Mouse (Mus musculus) MN1 (cell line): ENCODE results near the gene Dnaaf5.
A peak's percentile ranks its signal among the peaks of the same experiment; 100 is the strongest.

Source experiments
- DNase-seq: peaks from one replicate; pipeline ENCODE4 v3.0.0-alpha.2; 2016; ENCODE audit warnings: low spot score

Dnaaf5 gene

DNA sequence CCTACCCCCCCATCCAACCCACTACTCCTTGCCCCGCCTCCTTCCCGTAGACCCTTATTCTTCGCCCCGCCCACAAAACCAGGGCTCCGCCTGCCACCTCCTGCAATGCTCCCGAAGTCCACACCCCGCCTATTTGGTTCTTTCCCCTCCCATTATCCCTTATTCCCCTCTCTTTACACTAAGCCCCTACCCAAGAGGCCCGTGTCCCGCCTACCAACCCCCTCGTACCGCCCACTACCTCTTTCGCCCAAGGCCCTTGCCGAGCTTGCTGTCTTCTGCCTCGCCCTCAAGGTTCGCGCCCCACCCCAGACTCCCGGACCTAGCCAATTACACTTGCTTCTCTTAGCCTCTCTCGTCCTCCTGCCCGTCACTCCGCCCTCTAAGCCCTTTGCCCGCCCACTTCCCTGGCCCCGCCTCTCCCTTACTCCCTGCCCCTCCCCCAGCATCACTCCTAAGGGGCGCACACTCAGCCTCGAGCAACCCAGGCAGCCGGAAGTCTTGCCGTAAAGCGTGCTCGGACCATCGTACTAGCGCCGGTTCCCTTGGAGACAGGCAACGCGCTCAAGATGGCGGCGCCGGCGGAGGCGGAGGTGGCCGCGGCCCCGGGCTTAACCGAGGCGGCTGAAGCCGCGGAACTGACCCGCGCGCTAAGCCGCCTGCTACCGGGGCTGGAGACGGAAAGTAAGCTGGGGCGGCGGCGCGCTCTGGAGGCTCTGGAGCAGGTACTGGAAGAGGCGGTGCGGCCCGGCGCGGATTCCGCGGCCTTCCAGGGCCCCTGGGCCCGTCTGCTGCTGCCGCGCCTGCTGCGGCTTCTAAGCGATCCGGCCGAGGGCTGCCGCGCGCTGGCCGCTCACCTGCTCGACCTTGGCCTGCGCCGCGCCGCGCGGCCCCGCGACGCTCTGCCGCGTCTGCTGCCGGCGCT, at the start of gene Dnaaf5, which contains the start of gene Prkar1b:
Gene Dnaaf5 (plus strand): TSS at position 543 of the 922 bp plus-strand sequence.
Gene Prkar1b (minus strand): TSS at position 321 of the 922 bp plus-strand sequence.
- DNase-seq: peak; percentile 98

DNA sequence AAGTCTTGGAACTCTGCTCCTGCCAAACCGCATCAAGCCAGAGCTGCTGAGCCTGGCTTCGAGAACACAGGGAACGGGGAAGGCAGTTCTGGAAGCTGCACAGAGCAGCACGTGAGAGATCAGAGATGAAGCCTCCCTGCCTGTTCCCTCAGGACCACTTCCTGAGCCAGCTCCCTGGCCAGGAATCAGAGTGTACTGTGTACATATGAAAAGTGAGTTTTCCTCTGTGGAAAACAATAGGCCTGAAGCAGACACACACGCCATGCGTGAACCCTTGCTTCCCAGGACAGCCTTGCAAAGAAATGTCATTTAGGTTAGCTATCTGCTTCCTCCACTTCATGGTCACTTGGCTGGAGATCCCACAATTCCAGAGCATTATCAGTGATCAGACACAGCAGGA, 48.2 kb upstream of the Dnaaf5 start:
- no peak for DNase-seq

DNA sequence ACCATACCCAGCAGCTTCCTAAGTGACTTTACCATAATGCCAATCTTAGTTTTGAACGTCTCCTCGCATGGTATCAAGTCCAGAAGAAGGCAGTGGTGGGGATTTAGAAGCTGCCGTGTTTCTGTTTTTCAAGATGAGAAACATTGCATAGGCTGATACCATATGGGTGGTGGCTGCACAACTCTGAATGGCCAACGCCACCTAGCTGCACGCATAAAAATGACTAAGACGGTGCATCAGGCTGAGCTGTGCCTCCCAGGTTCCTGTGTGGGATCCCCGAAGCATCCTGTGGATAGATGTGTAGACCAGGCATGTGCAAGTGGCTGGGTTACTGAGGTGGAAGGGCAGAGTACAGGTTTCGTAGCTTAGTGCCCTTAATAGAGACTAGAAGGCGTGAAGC, 42.2 kb upstream of the Dnaaf5 start:
- no peak for DNase-seq

DNA sequence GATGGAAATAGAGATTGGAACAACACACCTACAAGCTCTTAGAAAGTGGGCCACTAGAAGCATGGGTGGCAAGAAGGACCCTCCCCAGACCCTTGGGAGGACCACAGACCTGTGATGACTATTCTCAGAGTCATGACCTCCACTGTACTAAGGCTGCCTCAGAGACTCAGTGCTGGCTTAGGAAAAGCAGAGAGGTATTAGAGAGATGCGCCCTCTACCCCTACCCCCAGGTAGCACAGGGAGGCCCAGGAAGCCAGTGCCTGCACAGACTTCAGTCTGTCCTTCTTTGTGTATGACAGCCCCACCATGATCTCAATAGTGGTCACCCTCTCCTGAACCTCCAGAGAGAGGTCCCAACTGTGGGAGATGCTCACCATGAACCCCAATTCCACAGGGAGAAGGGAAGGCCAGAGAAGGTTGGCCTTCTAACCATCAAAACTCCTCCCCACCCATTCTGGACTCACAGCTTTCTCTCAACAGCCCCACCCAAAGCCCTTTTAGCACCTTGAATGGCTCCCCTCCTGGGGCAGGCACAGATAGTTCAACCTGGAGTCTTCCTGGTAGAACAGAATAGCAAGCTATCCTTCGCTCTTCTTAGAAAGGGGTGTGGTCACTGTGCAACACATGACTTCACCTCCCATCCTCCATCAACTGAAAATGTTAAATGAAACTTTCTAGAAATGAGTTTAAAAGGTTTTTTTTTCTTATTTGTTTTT, 39.7 kb upstream of the Dnaaf5 start:
- no peak for DNase-seq

DNA sequence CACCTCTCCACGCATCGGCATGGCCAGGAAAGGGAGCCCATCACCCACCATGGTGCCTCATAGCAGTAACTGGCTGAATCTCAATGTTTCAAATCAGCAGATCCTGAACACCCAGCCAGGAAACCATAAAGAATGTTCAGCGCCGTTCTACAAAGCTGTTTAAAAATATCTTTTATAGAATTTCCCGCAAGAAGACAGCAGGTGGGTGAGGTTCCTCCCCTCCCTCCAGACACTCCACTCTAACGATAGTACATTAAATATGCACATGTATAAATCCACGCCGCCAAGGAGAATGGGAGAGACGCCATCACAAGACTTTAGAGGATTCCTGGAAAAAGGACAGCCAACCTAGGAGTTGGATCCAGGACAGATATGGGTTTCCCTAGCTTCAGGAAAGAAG, 38.0 kb upstream of the Dnaaf5 start:
- DNase-seq: no peak

DNA sequence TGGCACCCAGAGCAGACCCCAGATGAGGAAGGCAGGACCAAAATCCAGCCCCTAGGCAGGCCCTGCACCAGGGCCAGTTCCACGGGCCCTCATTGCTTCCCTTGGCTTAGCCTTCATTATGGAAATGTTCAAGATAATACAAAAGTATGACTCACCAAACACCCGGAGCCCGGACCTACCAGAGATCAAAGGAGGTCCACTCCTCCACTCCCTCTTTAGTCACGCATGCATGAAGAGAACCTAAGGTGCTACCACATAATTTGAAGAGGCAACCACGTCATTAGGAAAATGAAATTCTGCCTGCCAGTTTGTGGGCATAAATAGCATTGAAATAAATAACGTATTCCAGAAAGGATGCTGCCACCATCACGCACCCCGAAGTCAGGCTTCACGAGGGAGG, 37.6 kb upstream of the Dnaaf5 start:
- no peak for DNase-seq

DNA sequence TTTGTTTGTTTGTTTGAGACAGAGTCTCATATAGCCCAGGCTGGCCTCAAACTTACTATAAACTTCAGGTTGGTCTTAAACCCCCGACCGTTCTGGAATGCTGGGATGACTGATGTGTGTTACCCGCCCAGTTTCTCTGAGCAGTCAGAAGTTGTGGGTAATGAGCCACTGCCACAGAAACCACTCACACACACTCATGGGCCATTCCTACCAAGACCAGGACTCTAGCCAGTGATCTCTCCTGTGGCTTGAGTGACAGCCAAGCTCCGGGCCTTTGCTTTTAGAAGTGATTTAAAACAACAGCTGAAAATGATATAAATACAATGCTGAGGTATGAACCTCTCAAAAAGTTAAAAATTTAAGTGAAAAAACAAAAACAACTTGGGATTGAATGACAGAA, 35.1 kb upstream of the Dnaaf5 start:
- DNase-seq: no peak

DNA sequence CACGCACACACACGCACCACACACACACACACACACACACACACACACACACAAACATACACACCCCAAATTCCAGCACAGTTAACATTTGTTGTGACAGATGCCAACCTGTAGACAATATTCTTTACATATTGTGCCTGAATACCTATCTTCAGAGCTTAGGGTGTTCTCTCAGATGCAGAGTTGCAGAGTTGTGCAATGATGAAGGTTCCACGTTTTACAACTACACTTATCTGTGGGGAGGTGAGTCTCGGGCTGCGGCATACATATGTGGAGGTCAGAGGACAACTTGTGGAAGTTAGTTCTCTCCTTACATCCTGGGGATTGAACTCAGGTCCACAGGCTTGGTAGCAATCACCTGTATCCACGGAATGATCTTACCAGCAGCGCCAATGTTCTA, 34.5 kb upstream of the Dnaaf5 start:
- DNase-seq: no peak

DNA sequence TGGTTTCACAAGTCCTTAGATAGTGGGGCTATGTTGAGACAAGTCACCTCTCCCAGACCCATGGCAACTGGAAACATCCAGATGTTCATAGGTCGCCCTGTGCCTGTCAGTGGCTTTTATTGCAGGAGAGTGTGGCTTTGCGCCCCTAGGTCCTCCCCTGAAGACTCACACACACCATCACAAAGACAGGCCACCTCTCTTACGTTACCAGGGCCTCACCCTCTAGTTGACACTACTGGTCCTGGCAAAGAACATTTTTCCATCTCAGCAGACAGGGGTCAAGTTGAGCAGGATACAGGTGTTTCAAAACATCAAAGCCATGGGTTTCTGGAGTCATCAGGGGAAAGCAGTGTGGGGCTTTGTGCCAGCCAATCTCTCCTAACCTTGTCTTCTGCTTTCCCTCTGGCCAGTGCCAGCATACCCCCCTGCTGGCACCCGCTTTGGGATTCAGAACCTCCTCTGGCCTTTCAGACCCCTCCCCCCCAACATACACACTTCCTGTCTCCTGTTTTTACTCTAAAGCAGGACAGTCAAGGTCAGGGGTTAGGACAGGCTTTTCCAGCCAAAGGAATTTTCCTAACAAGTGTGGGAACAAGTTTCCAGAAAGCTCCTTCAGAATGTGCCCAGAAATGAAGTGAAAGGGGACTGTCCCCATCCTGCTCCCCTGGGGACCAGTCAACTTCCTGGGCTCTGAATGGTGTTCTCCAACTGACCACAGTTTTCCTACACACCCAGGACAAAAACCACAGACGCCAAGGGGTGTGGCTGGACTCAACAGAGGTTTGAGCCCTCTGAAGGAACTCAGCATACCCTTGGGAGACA, 31.7 kb upstream of the Dnaaf5 start:
- no peak for DNase-seq

DNA sequence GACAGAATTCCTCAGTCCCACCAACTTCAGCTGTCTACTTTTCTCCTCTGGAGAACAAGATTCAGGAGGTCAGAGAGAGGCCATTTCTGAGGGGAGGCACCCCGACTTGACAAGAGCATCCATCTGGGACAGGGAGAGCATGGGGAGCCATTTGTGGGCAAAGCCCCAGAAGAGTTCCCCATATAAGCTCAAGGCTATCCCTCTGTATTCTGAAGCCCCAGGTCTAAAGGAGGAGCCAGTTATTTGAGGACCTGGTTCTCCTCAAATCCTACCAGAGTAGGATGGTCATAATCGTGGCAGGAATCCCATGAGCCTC, 31.1 kb upstream of the Dnaaf5 start:
- no peak for DNase-seq

DNA sequence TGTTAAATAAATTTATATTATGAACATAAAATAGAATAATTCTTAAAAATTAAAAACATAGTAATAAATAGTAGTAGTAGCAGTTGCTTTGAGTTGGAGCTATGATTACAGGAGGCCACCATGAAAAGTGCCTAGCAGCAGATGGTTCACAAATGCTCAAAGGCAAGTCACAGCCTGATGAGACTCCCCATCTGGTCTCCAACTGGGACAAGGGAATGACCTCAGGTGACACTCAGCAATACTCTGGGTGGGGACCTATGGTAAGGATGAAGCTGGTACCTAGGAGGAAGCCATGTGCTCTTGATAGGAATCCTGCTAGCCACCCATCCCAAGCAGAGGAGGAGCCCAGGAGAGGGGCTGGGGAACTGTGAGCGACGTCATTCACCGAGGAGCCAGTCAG, 24.3 kb upstream of the Dnaaf5 start:
- no peak for DNase-seq

DNA sequence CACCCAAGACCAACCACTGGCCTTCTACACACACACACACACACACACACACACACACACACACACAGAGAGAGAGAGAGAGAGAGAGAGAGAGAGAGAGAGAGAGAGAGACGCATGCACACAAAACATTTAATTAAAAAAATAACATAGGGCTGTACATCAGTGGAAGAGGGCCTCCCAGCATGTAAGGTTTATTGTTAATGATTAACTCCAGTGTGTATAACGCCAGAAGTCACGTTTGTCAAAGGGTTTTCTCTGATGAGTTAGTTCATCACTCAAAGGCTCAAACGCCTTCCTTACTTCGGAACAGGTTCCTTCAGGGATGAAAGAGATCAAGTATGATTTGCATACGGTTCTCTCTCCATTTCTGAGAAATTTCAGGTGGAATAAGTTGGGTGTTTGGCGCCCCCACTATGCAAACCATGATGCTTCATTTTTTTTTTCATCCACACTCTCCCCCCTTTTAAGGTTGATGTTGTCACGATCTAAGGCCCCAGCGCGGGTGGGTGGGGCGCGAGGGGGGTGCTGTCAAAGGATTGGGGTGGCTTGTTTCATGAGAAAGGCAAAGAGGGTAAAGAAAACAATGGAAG, 21.5 kb upstream of the Dnaaf5 start:
- no peak for DNase-seq

DNA sequence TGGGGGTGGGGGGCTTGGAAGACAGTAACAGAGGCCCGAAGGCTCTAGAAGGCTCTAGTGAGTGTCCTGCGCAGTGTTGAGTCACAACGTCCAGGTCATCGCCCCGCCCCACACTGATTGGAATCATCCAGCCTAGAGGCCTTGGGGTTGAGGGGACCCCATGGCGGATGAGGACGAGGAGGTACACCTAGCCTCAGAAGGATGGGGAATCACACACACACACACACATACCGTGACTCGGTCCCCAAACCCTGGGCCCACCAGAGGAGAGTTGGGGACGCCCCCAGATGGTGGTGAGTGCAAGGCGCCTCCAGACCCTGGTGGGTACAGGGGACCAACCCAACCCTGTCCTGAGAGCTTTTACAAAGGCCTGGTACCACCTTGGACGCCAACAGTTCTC, 20.9 kb upstream of the Dnaaf5 start:
- DNase-seq: no peak

DNA sequence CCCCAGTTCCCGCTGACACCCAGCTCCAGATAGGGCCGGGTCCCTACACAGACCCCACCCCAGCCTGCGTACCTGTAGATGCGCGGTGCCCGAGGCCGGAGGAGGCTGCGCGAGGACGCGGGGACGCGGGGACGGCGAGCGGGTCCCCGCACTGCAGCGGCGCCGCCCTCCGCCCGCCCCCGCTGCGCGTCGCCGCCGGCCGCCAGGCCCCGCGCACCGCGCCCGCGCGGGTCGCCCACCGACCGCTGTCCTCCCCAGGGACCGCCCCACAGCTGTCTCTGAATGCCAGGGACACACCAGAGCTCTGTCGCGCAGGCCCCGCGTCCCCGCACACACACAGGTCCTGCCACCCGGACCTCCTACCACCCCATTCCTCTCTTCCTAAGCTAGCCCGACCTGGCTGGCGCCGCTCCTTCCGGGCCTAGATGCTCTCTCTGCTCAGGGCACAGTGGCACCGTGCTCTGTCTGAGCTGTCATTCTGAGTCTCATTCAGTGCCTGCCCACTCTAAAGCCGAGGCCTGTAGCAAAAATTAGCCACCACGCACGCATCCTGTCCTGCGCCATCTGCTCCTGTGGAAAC, 20.4 kb upstream of the Dnaaf5 start:
- DNase-seq: no peak

DNA sequence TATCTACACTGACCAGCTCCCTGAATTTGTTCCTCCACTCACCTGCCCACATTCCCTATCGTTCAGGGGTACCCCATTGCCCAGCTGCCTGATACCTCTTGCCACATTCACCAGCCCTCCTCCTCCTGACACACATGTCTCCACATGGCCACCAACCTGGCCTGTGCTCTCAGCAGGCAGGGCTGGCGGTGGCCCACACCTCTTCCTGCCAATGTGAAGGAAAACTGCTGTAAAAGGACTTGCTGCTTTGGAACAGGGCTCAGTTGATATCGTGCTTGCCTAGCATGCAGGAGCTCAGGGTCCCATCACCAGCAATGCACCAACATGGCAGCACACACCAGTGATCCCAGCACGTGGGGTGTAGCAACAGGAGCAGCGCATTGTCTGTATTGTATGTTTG, 19.7 kb upstream of the Dnaaf5 start:
- no peak for DNase-seq

DNA sequence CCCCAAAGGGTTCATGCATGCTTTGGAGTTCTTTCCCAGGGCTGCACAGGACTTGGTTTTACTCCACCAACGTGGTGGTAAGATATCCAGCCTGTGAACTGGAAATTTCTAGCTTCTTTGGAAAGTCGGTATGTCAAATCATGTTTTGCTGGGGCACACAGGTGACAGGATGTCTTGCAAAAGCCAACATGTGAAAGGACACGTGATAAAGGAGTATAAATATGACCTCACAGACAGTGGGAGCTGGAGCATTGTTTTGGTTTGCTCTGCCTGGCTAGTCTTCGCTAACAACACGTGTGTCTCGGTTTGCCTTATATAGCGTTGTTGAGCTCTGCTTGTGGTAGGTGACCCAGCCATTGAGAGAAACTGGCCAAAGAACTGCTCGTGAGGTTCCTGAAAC, 15.5 kb upstream of the Dnaaf5 start:
- DNase-seq: no peak

DNA sequence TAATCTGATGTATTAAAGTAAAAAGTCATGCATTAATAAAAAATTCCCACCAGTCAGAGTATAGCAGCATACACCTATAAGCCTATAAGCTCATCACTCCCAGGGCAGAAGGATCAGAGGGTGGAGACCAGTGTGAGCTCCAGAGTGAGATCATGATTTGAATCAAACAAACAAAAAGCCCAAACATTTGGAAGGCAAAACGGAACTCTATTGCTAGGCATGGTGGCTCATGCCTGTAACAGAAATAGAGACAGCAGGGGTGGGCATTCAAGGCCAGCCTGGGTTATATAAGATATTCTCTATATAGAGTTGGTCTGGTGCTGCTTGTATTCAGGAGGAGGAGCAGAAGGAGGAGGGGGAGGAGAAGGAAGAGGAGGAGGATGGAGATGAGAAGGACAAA, 13.7 kb upstream of the Dnaaf5 start:
- DNase-seq: no peak

DNA sequence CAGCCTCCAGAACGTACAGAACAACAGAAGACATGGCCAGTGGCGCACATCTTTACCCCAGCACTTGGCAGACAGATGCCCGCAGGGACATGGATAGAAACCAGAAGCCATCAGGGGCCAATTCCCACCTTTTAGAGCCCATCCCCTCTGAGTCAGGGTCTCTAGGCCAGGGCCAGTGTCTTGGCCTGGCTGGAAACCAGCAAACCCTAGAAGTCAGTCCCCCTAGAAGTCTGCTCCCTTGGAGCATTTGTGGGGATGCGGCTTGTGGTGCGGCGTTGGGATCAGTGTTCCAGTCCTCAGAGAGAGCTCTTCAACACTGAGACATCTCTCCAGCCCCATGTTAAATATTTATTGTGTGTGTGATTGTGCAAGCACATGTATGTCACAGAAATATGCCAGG, 12.8 kb upstream of the Dnaaf5 start:
- DNase-seq: no peak

DNA sequence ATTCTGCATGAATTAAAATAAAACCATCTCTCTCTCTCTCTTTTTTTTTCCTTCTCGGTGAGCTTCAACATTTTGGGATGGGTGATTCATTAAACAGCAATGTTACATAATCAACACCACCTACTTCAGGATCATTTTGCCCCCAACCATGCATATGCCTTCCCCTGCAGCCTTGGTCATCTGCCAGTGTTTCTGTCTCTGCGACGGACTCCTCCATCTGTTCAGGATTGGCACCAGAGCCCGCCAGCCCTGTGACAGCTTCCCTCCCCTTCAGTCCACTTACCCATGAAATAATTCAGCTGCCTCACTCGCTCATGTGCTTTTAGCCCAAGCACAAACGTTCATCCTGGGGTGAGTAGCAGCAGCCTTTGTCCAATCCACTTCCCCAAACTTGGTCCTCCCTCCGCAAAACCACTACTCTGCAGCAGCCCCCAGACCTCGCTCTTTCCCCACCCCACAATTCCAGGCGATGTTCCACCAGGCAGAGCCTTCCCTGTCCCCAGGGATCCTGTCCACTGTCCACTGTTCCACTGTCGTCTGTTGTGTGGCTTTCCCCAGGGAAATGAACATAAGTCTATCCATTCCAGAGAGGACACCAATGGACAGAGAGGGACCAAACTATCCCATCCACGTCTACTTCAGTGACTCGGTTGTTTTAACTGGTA, 11.6 kb upstream of the Dnaaf5 start:
- peak; percentile 43 for DNase-seq

DNA sequence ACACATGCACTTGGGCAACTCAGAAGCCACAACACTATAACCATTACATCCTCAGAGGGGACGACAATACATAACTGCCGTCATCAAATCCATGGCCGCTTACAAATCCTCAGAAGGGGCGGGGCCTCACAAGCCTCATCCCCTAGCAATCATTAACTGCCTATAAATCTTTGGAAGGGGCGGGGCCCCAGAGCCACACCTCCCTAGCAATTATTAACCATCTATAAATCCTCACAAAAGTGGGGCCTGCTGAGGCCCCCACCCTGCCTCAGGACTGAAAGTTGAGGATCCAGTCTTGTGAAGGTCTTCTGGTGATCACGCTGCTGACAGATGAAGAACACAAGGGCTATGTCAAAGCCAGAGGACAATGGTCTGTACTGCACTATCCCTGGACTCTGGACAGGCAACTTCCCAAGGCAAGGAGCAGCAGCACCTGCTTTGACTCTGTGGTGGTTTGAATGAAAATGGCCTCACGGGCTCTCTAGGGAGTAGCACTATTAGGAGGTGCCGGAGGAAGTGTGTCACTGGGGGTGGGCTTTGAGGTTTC, 11.0 kb upstream of the Dnaaf5 start:
- no peak for DNase-seq

DNA sequence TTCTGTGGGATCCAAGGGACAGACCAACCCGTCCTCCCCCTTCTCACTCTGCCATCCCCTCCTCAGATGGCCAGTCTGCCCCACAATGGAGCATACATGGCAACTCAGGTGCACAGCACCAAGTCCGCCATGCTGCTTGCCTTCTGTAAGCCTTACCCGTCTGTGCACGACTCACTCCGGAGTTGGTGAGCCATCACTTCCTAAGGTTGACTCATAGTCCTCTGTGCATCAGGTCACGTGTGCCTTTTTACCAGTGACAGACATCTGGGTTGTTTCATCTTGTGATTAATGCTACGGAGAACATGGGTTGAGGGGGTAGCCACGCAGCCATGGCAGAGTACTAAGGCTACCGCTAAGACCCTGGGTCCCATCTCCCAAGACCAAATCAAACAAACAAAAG, 9.4 kb upstream of the Dnaaf5 start:
- peak; percentile 56 for DNase-seq
